Mouse (Mus musculus) kidney, adult 2 months (tissue): ENCODE data around the gene Ndufc1. TPM values are rescaled to one million over a fixed set of nuclear protein-coding genes. Genes with fewer than 3 reads are reported as not detected.
"Not testable (repeated sequence)": the region's sequence is repeated elsewhere in the genome, so short reads cannot be mapped to it uniquely, and the experiment has no call there.

Experiments used
- DNase-seq: peaks from one replicate; pipeline ENCODE4 v3.0.0; 2021
- H3K27ac ChIP-seq: fragments of 200-500 bp; 2 replicates; pipeline ENCODE4 v1.5.1; 2012; ENCODE audit warnings: low read depth, low read length, control low read depth, inconsistent platforms; ENCODE audit not compliant: insufficient read depth
- H3K27me3 ChIP-seq: fragments of 200-500 bp; replicated peaks from 2 replicates; pipeline ENCODE4 v1.6.1; 2012; ENCODE audit warnings: mild to moderate bottlenecking, moderate library complexity, low read length, inconsistent platforms; ENCODE audit not compliant: control insufficient read depth, insufficient read depth
- H3K36me3 ChIP-seq: fragments of 200-500 bp; 2 replicates; pipeline ENCODE4 v1.6.1; 2012; ENCODE audit warnings: mild to moderate bottlenecking, moderate library complexity, low read length, inconsistent platforms; ENCODE audit not compliant: control insufficient read depth, insufficient read depth
- H3K4me1 ChIP-seq: fragments of 200-500 bp; 2 replicates; pipeline ENCODE4 v1.6.1; 2011; ENCODE audit warnings: low read length; ENCODE audit not compliant: control insufficient read depth, insufficient read depth
- H3K4me3 ChIP-seq: fragments of 200-500 bp; 2 replicates; pipeline ENCODE4 v1.5.1; 2011; ENCODE audit warnings: mild to moderate bottlenecking, low read depth, low read length, control low read depth; ENCODE audit not compliant: insufficient read depth
- CTCF ChIP-seq: fragments of 200-500 bp; conservative IDR thresholded peaks from 2 replicates; pipeline ENCODE4 v1.5.1; 2011; ENCODE audit warnings: low read depth, mild to moderate bottlenecking, control low read depth, low read length, moderate library complexity, mixed read lengths; ENCODE audit not compliant: insufficient read depth, insufficient read length
- POLR2A ChIP-seq: fragments of 200-500 bp; IDR thresholded peaks from one replicate; pipeline ENCODE4 v1.6.1; 2011; ENCODE audit warnings: low read depth, low read length, control low read depth
- WGBS: fragments of 180-500 bp; shearing (Covaris S2); methylation state at CpG from one replicate; pipeline ENCODE4 v1.1.7; 2018; 5-methylcytosine and 5-hydroxymethylcytosine counted together
- polyA plus RNA-seq: library from polyadenylated mRNA; depleted of rRNA; stranded (reverse); fragments of >200 nt; gene quantifications from 2 replicates; pipeline ENCODE4 v1.2.3, GENCODE M21; 2012; rRNA removed

Ndufc1 gene
- 368 and 461 TPM in 2 replicates for polyA plus RNA-seq

DNA sequence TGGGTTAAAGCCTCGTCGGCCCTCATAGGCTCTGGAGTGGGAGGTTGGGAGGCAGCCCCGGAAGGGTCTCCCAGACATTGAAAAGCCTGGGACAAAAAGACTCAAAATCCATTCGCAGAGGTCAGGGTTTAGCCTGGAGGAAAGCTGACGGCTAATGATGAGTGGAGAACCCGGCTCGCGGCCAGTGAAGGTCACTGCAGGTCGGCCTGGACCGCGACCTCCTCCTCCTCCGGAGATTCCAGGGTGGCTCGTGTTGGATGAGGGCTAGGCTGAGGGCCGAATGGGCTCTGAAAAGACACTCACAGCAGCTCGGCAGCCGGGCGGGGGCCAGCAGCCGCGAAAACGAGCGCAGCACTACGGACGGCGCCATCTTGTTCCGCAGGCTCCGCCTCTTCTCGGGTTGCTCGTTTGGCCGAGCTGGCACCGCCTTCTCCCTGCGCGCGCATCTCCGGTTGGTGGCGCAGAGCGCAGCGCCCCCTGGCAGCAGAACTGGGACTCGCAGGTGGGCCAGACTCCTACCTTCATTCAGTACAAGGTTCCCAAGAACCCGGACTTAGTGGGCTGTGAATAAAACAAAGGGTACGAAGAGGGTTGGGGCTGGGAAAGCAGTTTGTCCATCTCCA lies at the start of gene Ndufc1:
TSS of gene Ndufc1 (minus strand) at position 428 of the 623 bp plus-strand sequence.
- peak; percentile 96 for DNase-seq
- peaks cover 3% of the 10 kb centered on the region; the same call in 1 of the 2 replicates for H3K4me1 ChIP-seq
- H3K36me3 ChIP-seq = no peaks in the 10 kb centered on the region; the same call in 1 of the 2 replicates
- peak within 1 kb of the TSS; percentile 97 for H3K27ac ChIP-seq
- WGBS = under 1% methylated on average over 40 of the region's 40 CpGs
- H3K27me3 ChIP-seq = no peaks in the 10 kb centered on the region
- peak; percentile 93 for TF ChIP-seq POLR2A
- peak; percentile 92 for TF ChIP-seq CTCF
- H3K4me3 ChIP-seq = peak within 1 kb of the TSS; percentile 90

DNA sequence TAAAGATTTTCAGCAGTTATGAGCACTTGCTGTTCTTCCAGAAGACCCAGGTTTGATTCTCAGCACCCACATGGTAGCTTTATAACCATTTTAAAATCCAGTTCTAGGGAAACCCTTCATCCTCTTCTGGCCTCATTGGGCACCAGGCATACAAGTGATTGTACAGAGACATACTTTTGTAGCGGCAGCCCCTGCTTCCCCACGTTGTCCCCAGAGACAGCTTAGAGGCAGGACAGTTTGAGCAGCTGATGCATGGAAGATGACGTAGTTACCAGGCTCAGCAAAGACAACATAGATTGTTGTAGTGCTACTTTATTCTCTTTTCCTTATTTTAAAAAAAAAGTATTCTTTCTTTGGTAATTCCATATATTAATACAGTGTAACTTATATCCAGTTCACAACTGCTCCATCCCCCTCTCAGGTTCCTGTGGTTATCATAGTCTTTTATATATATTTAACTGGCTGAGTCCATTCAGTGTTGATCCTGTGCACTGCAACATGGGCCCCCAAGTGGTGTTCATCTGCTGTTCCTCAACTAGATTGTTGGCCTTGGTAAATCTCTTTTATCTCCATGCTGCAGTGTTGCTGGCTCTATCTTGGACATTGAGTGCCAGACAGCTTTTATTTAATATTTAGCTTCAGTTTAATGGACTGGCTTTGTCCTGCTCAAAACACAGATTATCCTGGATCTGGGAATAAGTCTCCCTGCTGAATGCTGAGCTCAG lies 26.2 kb upstream of the Ndufc1 start:
- H3K4me1 ChIP-seq = no peaks in the 10 kb centered on the region
- H3K4me3 ChIP-seq = no peak overlapping the region
- no peak for DNase-seq
- 91% methylated on average over 3 of the region's 3 CpGs for WGBS
- H3K27ac ChIP-seq = no peak overlapping the region
- TF ChIP-seq POLR2A = no peak
- no peak for TF ChIP-seq CTCF
- peaks cover 4% of the 10 kb centered on the region; the same call in 1 of the 2 replicates for H3K36me3 ChIP-seq
- no peaks in the 10 kb centered on the region for H3K27me3 ChIP-seq

DNA sequence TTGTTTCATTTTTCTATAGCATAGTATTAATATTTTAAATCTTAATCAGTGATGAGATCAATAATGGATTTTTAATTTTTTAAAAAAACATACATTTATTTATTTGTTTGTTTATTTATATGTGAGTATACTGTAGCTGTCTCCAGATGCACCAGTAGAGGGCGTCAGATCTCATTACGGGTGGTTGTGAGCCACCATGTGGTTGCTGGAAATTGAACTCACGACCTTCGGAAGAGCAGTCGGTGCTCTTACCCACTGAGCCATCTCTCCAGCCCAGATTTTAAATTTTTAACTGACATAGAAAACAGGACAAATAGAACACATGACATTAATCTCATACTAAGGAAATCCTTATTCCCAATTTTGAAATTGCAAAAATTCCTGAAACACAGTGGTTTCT lies 25.6 kb upstream of the Ndufc1 start:
- not testable (repeated sequence) for H3K4me3 ChIP-seq, DNase-seq, H3K36me3 ChIP-seq, H3K27ac ChIP-seq, H3K4me1 ChIP-seq, H3K27me3 ChIP-seq
- WGBS = 91% methylated on average over 5 of the region's 5 CpGs

DNA sequence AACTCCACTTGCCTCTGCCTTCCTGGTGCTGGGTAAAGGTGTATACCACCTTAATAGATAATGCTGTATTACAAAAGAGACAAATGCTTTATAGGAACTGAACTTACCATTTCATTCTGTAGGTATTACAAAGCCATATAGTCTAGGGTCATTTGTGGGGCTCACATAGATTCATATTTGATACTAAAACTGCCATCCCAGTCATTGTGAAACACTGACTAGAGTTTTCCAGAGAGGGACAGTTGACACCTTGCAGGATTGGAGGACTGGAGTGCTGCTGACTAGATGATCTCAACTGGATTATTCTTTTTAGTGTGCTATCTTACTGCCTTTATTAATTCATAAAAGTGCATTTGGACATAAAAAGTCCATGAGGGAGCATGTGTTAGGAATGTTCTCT lies 16.6 kb upstream of the Ndufc1 start:
- Histone ChIP-seq H3K4me3 (no peak overlapping the region), H3K27me3 (no peaks in the 10 kb centered on the region), H3K27ac (no peak overlapping the region)

DNA sequence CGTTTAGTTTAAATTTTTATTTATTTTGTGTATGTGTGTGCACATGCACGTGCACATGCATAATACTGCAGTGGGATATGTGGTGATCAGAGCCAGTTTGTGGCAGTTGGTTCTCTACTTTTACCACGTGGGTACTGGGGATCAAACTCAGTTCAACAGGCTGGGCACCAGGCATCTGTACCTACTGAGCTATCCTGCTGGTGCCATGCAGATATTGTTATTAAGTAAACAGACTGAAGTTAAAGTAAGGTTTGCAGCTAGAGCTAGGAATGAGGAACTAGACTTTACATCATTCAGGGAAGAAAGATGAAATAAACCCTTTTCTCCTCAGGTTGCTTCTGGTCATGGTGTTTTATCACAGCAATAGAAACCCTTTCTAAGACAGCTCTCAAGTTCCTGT lies 13.1 kb upstream of the Ndufc1 start:
- Histone ChIP-seq H3K4me1 (peaks cover 14% of the 10 kb centered on the region; the same call in 1 of the 2 replicates), H3K27ac (no peak overlapping the region), H3K4me3 (no peak overlapping the region), H3K27me3 (no peaks in the 10 kb centered on the region), H3K36me3 (no peaks in the 10 kb centered on the region)
- no peak for TF ChIP-seq CTCF
- no peak for TF ChIP-seq POLR2A
- WGBS = 48% methylated on average over 3 of the region's 3 CpGs
- DNase-seq = no peak

More for the DNA sequence above, 16.6 kb upstream of the Ndufc1 start:
- peaks cover 7% of the 10 kb centered on the region; the same call in 1 of the 2 replicates for H3K4me1 ChIP-seq
- no peaks in the 10 kb centered on the region for H3K36me3 ChIP-seq
- TF ChIP-seq POLR2A = no peak
- no peak for TF ChIP-seq CTCF
- DNase-seq = no peak

DNA sequence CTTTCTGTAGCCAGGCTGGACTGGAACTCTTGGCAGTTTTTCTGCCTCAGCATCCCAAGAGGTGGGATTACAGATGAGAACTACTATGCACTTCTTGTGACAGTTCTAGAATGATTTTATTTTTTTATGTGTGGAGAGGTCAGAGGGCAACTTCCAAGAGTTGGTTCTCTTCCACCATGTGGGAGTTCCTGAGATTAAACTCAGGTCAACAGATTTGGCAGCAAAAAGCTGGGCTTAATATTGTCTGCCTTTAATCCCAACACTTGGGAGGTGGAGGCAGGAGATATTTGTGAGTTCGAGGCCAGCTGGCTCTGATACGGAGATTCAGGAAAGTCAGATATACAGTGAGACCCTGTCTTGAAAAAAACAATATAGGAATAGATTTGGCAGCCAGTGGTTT lies 9.2 kb upstream of the Ndufc1 start:
- TF ChIP-seq CTCF (no peak), POLR2A (no peak)
- H3K27ac ChIP-seq = no peak overlapping the region; the same call in 1 of the 2 replicates
- WGBS = 49% methylated on average over 2 of the region's 2 CpGs
- peaks cover 21% of the 10 kb centered on the region for H3K4me1 ChIP-seq
- DNase-seq = peak; percentile 36
- H3K4me3 ChIP-seq = no peak overlapping the region
- H3K27me3 ChIP-seq = no peaks in the 10 kb centered on the region
- H3K36me3 ChIP-seq = no peaks in the 10 kb centered on the region

DNA sequence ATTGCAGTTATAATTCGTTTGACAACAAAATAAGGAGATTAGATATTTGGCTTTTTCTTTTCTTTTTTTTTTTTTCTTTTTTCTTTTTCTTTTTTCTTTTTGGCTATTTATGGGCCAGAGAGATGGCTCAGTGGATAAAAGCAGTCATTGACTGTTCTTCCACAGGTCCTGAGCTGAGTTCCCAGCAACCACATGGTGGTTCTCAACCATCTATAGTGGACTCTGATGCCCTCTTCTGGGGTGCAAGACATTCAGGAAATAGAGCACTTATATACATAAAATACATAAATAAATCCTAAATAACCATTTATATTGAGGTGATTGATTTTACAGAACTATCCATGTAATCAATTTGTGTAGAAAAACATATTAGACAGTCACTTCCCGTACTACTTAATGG lies 8.7 kb upstream of the Ndufc1 start:
- no peaks in the 10 kb centered on the region for H3K27me3 ChIP-seq
- H3K27ac ChIP-seq = no peak overlapping the region
- DNase-seq = no peak
- peaks cover 21% of the 10 kb centered on the region for H3K4me1 ChIP-seq
- no peaks in the 10 kb centered on the region for H3K36me3 ChIP-seq
- TF ChIP-seq POLR2A (no peak), CTCF (no peak)
- WGBS = 33% methylated on average over 2 of the region's 2 CpGs
- peak overlapping the region; percentile 22; the same call in 1 of the 2 replicates for H3K4me3 ChIP-seq
